Mouse (Mus musculus) heart, embryonic 11.5 days (tissue): ENCODE results near the gene Clasp1. TPM values are rescaled to one million over a fixed set of nuclear protein-coding genes. Genes with fewer than 3 reads are reported as not detected.

Experiments used
- ATAC-seq: fragments of 200-750 bp; cut with Nextera tagmentation; replicated peaks from 2 replicates; pipeline ENCODE4 v1.8.0; 2017; ENCODE audit warnings: moderate library complexity; ENCODE audit not compliant: insufficient number of reproducible peaks, low FRiP score, low TSS enrichment
- H3K27ac ChIP-seq: fragments of 300-500 bp; sonication (generic); 2 replicates; pipeline ENCODE4 v1.5.1; 2014; ENCODE audit warnings: mild to moderate bottlenecking, low read depth, low read length
- H3K27me3 ChIP-seq: fragments of 300-500 bp; sonication (generic); 2 replicates; pipeline ENCODE4 v1.6.1; 2014; ENCODE audit warnings: mild to moderate bottlenecking, low read length, mixed read lengths; ENCODE audit not compliant: control insufficient read depth, insufficient read depth
- H3K36me3 ChIP-seq: fragments of 300-500 bp; sonication (generic); 2 replicates; pipeline ENCODE4 v1.6.1; 2014; ENCODE audit warnings: mild to moderate bottlenecking, low read length, moderate library complexity, mixed read lengths; ENCODE audit not compliant: control insufficient read depth, insufficient read depth
- H3K4me1 ChIP-seq: fragments of 300-500 bp; sonication (generic); 2 replicates; pipeline ENCODE4 v1.6.1; 2014; ENCODE audit warnings: low read length; ENCODE audit not compliant: control insufficient read depth, insufficient read depth
- H3K4me2 ChIP-seq: fragments of 300-500 bp; sonication (generic); 2 replicates; pipeline ENCODE4 v1.6.1; 2014; ENCODE audit warnings: mild to moderate bottlenecking, moderate library complexity
- H3K4me3 ChIP-seq: fragments of 300-500 bp; sonication (generic); 2 replicates; pipeline ENCODE4 v1.5.1; 2014; ENCODE audit warnings: low read depth, low read length
- H3K9ac ChIP-seq: fragments of 300-500 bp; sonication (generic); 2 replicates; pipeline ENCODE4 v1.6.1; 2014; ENCODE audit warnings: mild to moderate bottlenecking, low read depth, low read length, moderate library complexity
- H3K9me3 ChIP-seq: fragments of 300-500 bp; sonication (generic); replicated peaks from 2 replicates; pipeline ENCODE4 v1.6.1; 2016; ENCODE audit warnings: low read length; ENCODE audit not compliant: control insufficient read depth
- WGBS: fragments of 180-500 bp; shearing (Covaris S2); extraction: QIAGEN DNeasy Blood & Tissue Kit; methylation state at CpG from one replicate; pipeline ENCODE4 v1.1.7; 2014; ENCODE audit not compliant: insufficient replicate concordance; 5-methylcytosine and 5-hydroxymethylcytosine counted together
- polyA plus RNA-seq: library from polyadenylated mRNA; unstranded; fragments of >200 nt; fragmentation: Nextera tagmentation; extraction: Ambion mirVana; gene quantifications from 2 replicates; pipeline ENCODE4 v1.2.1, GENCODE M21; 2014

Gene Clasp1
- polyA plus RNA-seq, 1 experiment from 2014 or later, result 87.3 TPM

- no peak overlapping the region for H3K4me2 ChIP-seq
- H3K27me3 ChIP-seq, result no peaks in the 10 kb centered on the region
- no peak overlapping the region for H3K9ac ChIP-seq
- peaks cover 31% of the 10 kb centered on the region for H3K36me3 ChIP-seq
- H3K9me3 ChIP-seq, result no peaks in the 10 kb centered on the region
- no peaks in the 10 kb centered on the region for H3K4me1 ChIP-seq
- ATAC-seq, result no peak
- no peak overlapping the region for H3K27ac ChIP-seq
- H3K4me3 ChIP-seq, result no peak overlapping the region
- 89% methylated on average over 15 of the region's 15 CpGs for WGBS
Observed at GRCm38 (mm10) chr1:118536021-118536420, 147.2 kb downstream of the Clasp1 start.

GRCm38 (mm10) chr1:118539046-118539445, 150.2 kb downstream of the Clasp1 start:
- ATAC-seq, result no peak
- no peak overlapping the region for H3K27ac ChIP-seq
- no peak overlapping the region for H3K4me2 ChIP-seq
- H3K4me3 ChIP-seq, result no peak overlapping the region
- WGBS, result 79% methylated on average over 6 of the region's 6 CpGs
- no peaks in the 10 kb centered on the region for H3K27me3 ChIP-seq
- H3K9ac ChIP-seq, result no peak overlapping the region
- H3K36me3 ChIP-seq, result peaks cover 34% of the 10 kb centered on the region
- H3K9me3 ChIP-seq, result no peaks in the 10 kb centered on the region
- no peaks in the 10 kb centered on the region for H3K4me1 ChIP-seq

DNA sequence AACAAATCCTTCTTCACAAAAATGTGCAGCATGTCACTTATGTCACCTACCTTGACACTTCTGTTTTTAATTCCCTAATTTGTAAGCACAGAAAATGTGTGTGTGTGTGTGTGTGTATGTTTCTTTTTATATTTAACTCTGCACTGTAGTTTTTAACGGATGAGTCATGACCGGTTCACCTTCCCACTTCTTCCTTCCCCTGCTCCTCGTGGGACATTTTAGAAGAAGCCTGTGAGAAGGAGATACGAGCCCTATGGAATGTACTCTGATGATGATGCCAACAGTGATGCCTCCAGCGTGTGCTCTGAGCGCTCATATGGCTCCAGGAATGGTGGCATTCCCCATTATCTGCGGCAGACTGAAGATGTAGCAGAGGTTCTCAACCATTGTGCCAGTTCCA, 154.0 kb downstream of the Clasp1 start:
- WGBS, result 97% methylated on average over 7 of the region's 7 CpGs
- H3K4me1 ChIP-seq, result no peaks in the 10 kb centered on the region
- no peaks in the 10 kb centered on the region for H3K27me3 ChIP-seq
- no peak overlapping the region for H3K4me2 ChIP-seq
- H3K36me3 ChIP-seq, result peaks cover 35% of the 10 kb centered on the region
- H3K9ac ChIP-seq, result no peak overlapping the region
- H3K4me3 ChIP-seq, result no peak overlapping the region
- H3K9me3 ChIP-seq, result no peaks in the 10 kb centered on the region
- no peak overlapping the region for H3K27ac ChIP-seq
- ATAC-seq, result no peak

GRCm38 (mm10) chr1:118548769-118549168, 159.9 kb downstream of the Clasp1 start:
- ATAC-seq, result no peak
- Histone ChIP-seq H3K4me1 (no peaks in the 10 kb centered on the region), H3K4me2 (no peak overlapping the region), H3K27ac (no peak overlapping the region), H3K4me3 (no peak overlapping the region), H3K36me3 (peaks cover 37% of the 10 kb centered on the region), H3K9me3 (no peaks in the 10 kb centered on the region), H3K27me3 (no peaks in the 10 kb centered on the region), H3K9ac (no peak overlapping the region)
- 79% methylated on average over 5 of the region's 5 CpGs for WGBS

GRCm38 (mm10) chr1:118551152-118551551, 162.3 kb downstream of the Clasp1 start:
- Histone ChIP-seq H3K9ac (no peak overlapping the region), H3K36me3 (peaks cover 46% of the 10 kb centered on the region), H3K4me3 (no peak overlapping the region), H3K27ac (no peak overlapping the region), H3K4me2 (no peak overlapping the region), H3K4me1 (no peaks in the 10 kb centered on the region), H3K9me3 (no peaks in the 10 kb centered on the region), H3K27me3 (no peaks in the 10 kb centered on the region)
- ATAC-seq, result no peak
- 91% methylated on average over 5 of the region's 5 CpGs for WGBS

DNA sequence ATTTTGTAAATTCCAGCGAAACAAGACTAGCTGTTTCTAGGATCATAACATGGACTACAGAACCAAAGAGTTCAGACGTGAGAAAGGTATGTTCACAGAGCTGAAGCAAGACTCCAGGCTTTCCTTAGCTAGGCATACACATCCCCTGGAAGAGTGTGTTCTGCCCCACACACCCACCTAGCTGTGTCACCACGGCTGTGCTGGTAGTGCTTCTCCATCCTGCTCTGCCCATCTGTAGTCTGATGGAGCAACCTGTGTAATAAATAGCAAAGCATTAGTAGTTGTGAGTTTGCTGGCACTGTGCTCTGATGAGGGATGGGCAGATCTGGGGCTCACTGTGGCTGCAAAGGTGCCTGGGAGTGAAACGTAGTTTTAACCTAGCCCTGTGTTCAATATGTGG, 163.2 kb downstream of the Clasp1 start:
- Histone ChIP-seq H3K27ac (no peak overlapping the region), H3K9ac (no peak overlapping the region), H3K4me2 (no peak overlapping the region), H3K9me3 (no peaks in the 10 kb centered on the region), H3K36me3 (peaks cover 43% of the 10 kb centered on the region), H3K4me3 (no peak overlapping the region), H3K27me3 (no peaks in the 10 kb centered on the region), H3K4me1 (no peaks in the 10 kb centered on the region)
- 92% methylated on average over 4 of the region's 4 CpGs for WGBS
- ATAC-seq, result no peak

- Histone ChIP-seq H3K4me3 (no peak overlapping the region), H3K4me2 (no peak overlapping the region), H3K4me1 (no peaks in the 10 kb centered on the region), H3K36me3 (peaks cover 38% of the 10 kb centered on the region), H3K9ac (no peak overlapping the region), H3K27me3 (no peaks in the 10 kb centered on the region), H3K27ac (no peak overlapping the region), H3K9me3 (no peaks in the 10 kb centered on the region)
- no peak for ATAC-seq
- WGBS, result 65% methylated on average over 2 of the region's 2 CpGs
Observed at GRCm38 (mm10) chr1:118553045-118553444, 164.2 kb downstream of the Clasp1 start.

DNA sequence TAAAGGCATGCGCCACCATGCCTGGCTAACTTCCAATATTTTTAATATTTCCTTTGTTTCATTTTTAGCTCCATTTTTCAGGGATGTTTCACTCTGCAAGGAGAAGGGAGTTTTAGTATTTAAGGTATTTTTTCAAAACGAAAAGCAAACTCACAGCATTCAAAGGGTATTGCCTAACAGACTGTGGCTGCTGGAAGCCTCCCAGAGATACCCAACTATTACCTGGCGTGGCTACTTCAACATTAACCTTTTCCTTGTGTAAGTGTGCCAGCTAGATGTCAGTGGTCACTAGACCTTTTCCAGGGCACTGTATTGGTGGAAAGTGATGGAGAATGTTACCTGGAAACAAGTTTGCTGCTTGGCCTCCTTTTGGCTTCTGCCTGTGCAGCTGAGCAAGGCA, 164.6 kb downstream of the Clasp1 start:
- no peaks in the 10 kb centered on the region for H3K27me3 ChIP-seq

GRCm38 (mm10) chr1:118554961-118555360, 166.1 kb downstream of the Clasp1 start:
- WGBS, result 74% methylated on average over 5 of the region's 5 CpGs
- no peaks in the 10 kb centered on the region for H3K4me1 ChIP-seq
- peaks cover 38% of the 10 kb centered on the region for H3K36me3 ChIP-seq
- no peak overlapping the region for H3K4me3 ChIP-seq
- no peaks in the 10 kb centered on the region for H3K27me3 ChIP-seq
- ATAC-seq, result no peak
- no peaks in the 10 kb centered on the region for H3K9me3 ChIP-seq
- no peak overlapping the region for H3K4me2 ChIP-seq
- no peak overlapping the region for H3K27ac ChIP-seq
- no peak overlapping the region for H3K9ac ChIP-seq

More for the DNA sequence above, 164.6 kb downstream of the Clasp1 start:
- no peak for ATAC-seq
- WGBS, result 88% methylated on average over 3 of the region's 3 CpGs
- Histone ChIP-seq H3K36me3 (peaks cover 40% of the 10 kb centered on the region), H3K4me2 (no peak overlapping the region), H3K9me3 (no peaks in the 10 kb centered on the region), H3K9ac (no peak overlapping the region), H3K27ac (no peak overlapping the region), H3K4me3 (no peak overlapping the region), H3K4me1 (no peaks in the 10 kb centered on the region)
